ENCODE assay signal across 30 mouse cellular contexts in the genomic region with DNA sequence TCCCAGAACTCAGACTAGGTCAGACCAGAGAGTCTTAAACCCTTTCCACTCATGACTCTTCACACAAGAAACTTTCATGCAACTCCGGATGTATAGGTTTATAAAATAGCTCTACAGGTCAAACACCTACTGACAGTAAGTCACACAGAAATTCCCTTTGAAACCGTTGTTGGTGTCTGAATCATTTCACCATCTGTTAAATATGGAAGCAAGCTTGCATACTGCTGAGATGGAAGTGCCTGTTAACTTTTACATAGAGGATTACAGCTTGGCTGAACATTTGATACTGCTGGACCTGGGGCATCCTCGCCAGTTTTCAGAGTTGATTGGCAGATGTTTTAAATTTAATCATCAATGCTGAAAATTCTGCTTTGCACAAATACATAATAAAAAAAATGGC. TPM values are rescaled to one million over a fixed set of nuclear protein-coding genes. Genes with fewer than 3 reads are reported as not detected.
"Had no signal": no experiment of that assay in that cellular context is flagged by ENCODE, and none has a peak within 500 bp of the region (broad histone marks: within the 10 kb centered on the region; RNA-seq: fewer than 3 reads in every experiment).

No protein-coding gene starts in this region.

- H3K9me3 ChIP-seq: limb, embryonic 13.5 days; liver, embryonic 13.5 days had no signal

- H3K27me3 ChIP-seq: limb, embryonic 13.5 days; liver, embryonic 13.5 days had no signal

- H3K4me3 ChIP-seq: limb, embryonic 13.5 days; liver, embryonic 13.5 days had no signal

- H3K27ac ChIP-seq: limb, embryonic 13.5 days; liver, embryonic 13.5 days; stomach, postnatal 0 days had no signal

- DNase-seq: kidney, adult 9 months; kidney, postnatal 14 days; kidney, postnatal 4 days; left cerebral cortex, postnatal 4 days; liver, embryonic 13.5 days; lung, adult 2 months; lung, postnatal 14 days; lung, postnatal 4 days; midbrain, embryonic 14.5 days; right cerebral cortex, adult 18-20 months; right cerebral cortex, postnatal 14 days; right cerebral cortex, postnatal 4 days; thymus, adult 2 months; thymus, postnatal 14 days had no signal

- H3K4me2 ChIP-seq: limb, embryonic 13.5 days; liver, embryonic 13.5 days; midbrain, embryonic 11.5 days had no signal

- H3K4me1 ChIP-seq: liver, embryonic 13.5 days had no signal

- H3K36me3 ChIP-seq: liver, embryonic 13.5 days had no signal

- H3K9ac ChIP-seq: limb, embryonic 13.5 days; liver, embryonic 13.5 days had no signal

RNA-seq across cellular contexts. Expression of a gene that starts 48.1 kb away (rescaled TPM):
- total RNA-seq: layer of hippocampus, adult 18-20 months; layer of hippocampus, postnatal 14 days; left cerebral cortex, adult 8-10 months; left cerebral cortex, postnatal 14 days; left cerebral cortex, postnatal 4 days; midbrain, postnatal 0 days had no signal
- polyA plus RNA-seq: kidney, embryonic 16.5 days; limb, embryonic 13.5 days; liver, embryonic 13.5 days; lung, embryonic 16.5 days; midbrain, embryonic 11.5 days; midbrain, embryonic 14.5 days; midbrain, postnatal 0 days; neural tube, embryonic 11.5 days; neural tube, embryonic 14.5 days; stomach, embryonic 14.5 days had no signal

RNA-seq across cellular contexts. Expression of a gene that starts 59.7 kb away (rescaled TPM):
- total RNA-seq: layer of hippocampus, adult 18-20 months; layer of hippocampus, postnatal 14 days; left cerebral cortex, adult 8-10 months; left cerebral cortex, postnatal 14 days; left cerebral cortex, postnatal 4 days; megakaryocyte progenitor cell, adult 5-6 weeks; megakaryocyte-erythroid progenitor cell, adult 5-6 weeks; midbrain, postnatal 0 days had no signal
- polyA plus RNA-seq: kidney, embryonic 16.5 days; limb, embryonic 13.5 days; liver, embryonic 13.5 days; liver, embryonic 16.5 days; lung, embryonic 16.5 days; midbrain, embryonic 11.5 days; midbrain, embryonic 14.5 days; midbrain, postnatal 0 days; neural tube, embryonic 11.5 days; neural tube, embryonic 14.5 days; stomach, embryonic 14.5 days; stomach, postnatal 0 days had no signal
